Mouse (Mus musculus) granulocyte monocyte progenitor cell, adult 5-6 weeks (primary cell): ENCODE measurements around the gene Bmp7. TPM values are rescaled to one million over a fixed set of nuclear protein-coding genes. Genes with fewer than 3 reads are reported as not detected.

Source experiments
- ATAC-seq: replicated peaks from 2 replicates; pipeline ENCODE4 v1.8.0; 2016; ENCODE audit warnings: mild to moderate bottlenecking, moderate TSS enrichment, inconsistent platforms; ENCODE audit not compliant: poor library complexity, severe bottlenecking
- total RNA-seq, 2 experiments: library from RNA; stranded (forward) in 1 of 2; stranded (reverse) in 1 of 2; fragments of 200-712, 200-1000 nt in 1 of 2; fragments of >200 nt in 1 of 2; fragmentation: Nextera tagmentation in 1 of 2; gene quantifications; 2 replicates each; pipeline ENCODE4 v1.2.3; 2014 to 2017

The Bmp7 gene
- total RNA-seq, 2 experiments from 2014 or later: not detected

DNA sequence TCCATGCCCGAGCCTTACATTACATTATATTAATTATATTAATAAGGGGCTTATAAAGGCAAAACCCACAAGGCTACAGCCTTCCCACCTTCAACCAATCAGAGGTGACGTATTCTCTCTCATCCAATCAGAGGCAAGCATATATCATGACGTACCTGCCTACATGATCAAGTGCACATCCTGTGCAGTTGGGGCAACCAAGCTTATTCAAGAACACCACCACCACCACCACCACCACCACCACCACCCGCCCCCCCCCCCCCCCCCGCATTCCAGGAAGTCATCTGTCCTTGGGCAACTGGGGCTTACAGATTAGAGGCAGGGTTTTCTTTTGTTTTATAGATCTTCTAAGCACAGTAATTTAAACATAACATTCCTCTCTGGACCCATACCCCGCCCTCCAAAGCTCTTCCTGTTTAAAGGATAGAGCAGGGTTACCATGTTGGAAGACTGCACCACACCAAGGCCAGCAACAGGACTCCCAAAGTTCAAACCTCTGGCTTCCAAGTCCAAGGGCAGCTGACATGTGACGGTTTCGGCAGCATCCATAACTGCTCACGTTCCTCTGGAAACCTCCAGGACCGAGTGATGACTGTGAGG, 121.4 kb downstream of the Bmp7 start:
- ATAC-seq: no peak

Other genes starting within 250 kb of the Bmp7 start
- gene Spo11, start 37.4 kb upstream of the Bmp7 start, total RNA-seq (2014; fragmentation: Nextera tagmentation): not detected in 2 replicates
- gene Spo11, start 37.4 kb upstream of the Bmp7 start, total RNA-seq (2017): not detected in 2 replicates
- gene Rae1, start 59.8 kb upstream of the Bmp7 start, total RNA-seq (2014; fragmentation: Nextera tagmentation): 95.2 and 147 TPM in 2 replicates
- gene Rae1, start 59.8 kb upstream of the Bmp7 start, total RNA-seq (2017): 71.2 and 75.6 TPM in 2 replicates
- gene Rbm38, start 80.2 kb upstream of the Bmp7 start, total RNA-seq (2014; fragmentation: Nextera tagmentation): 127 and 197 TPM in 2 replicates
- 38.8 and 60.4 TPM in 2 replicates for gene Rbm38, start 80.2 kb upstream of the Bmp7 start, total RNA-seq (2017)
- gene Ctcfl, start 179.2 kb upstream of the Bmp7 start, total RNA-seq (2014; fragmentation: Nextera tagmentation): not detected in 2 replicates
- not detected in 2 replicates for gene Ctcfl, start 179.2 kb upstream of the Bmp7 start, total RNA-seq (2017)
- gene Pck1, start 212.7 kb upstream of the Bmp7 start, total RNA-seq (2014; fragmentation: Nextera tagmentation): not detected in 2 replicates
- not detected in 2 replicates for gene Pck1, start 212.7 kb upstream of the Bmp7 start, total RNA-seq (2017)